Mouse (Mus musculus) embryonic fibroblast, embryonic 13.5 days (primary cell): ENCODE measurements around the gene Taok1. TPM values are rescaled to one million over a fixed set of nuclear protein-coding genes. Genes with fewer than 3 reads are reported as not detected.

Source experiments
- H3K27ac ChIP-seq: 2 replicates; pipeline ENCODE4 v1.5.1; 2012; ENCODE audit warnings: low read length, control low read depth, inconsistent platforms; ENCODE audit not compliant: insufficient read depth
- H3K4me1 ChIP-seq: 2 replicates; pipeline ENCODE4 v1.6.1; 2011; ENCODE audit warnings: low read length; ENCODE audit not compliant: control insufficient read depth, insufficient read depth
- H3K4me3 ChIP-seq: 2 replicates; pipeline ENCODE4 v1.5.1; 2011; ENCODE audit warnings: mild to moderate bottlenecking, control low read depth, low read length; ENCODE audit not compliant: insufficient read depth
- CTCF ChIP-seq: IDR thresholded peaks from 2 replicates; pipeline ENCODE4 v1.5.1; 2011; ENCODE audit warnings: mild to moderate bottlenecking, control low read depth, low read length, moderate library complexity, borderline replicate concordance; ENCODE audit not compliant: insufficient read depth
- POLR2A ChIP-seq: IDR thresholded peaks from 2 replicates; pipeline ENCODE4 v1.6.1; 2011; ENCODE audit warnings: low read depth, mild to moderate bottlenecking, control low read depth, low read length, moderate library complexity
- polyA plus RNA-seq: library from polyadenylated mRNA; stranded (reverse); fragments of >200 nt; gene quantifications from 2 replicates; pipeline ENCODE4 v1.2.4, GENCODE M21; 2011; ENCODE audit warnings: low read depth; ENCODE audit not compliant: missing spikeins, insufficient read length

Taok1 gene
- polyA plus RNA-seq, 1 experiment, result 62.1 TPM

GRCm38 (mm10) chr11:77501392-77501791, 106.2 kb downstream of the Taok1 start:
- Histone ChIP-seq H3K4me3 (no peak overlapping the region), H3K27ac (no peak overlapping the region), H3K4me1 (peaks cover 15% of the 10 kb centered on the region; the same call in 1 of the 2 replicates)
- TF ChIP-seq POLR2A (no peak), CTCF (peak; percentile 86; the same call in 1 of the 2 replicates)

- TF ChIP-seq CTCF, result no peak
- no peak for TF ChIP-seq POLR2A
- Histone ChIP-seq H3K4me1 (peaks cover 16% of the 10 kb centered on the region; the same call in 1 of the 2 replicates), H3K27ac (no peak overlapping the region), H3K4me3 (no peak overlapping the region)
Observed at GRCm38 (mm10) chr11:77500361-77501325, 107.0 kb downstream of the Taok1 start.

- H3K4me1 ChIP-seq, result peaks cover 27% of the 10 kb centered on the region
- H3K4me3 ChIP-seq, result no peak overlapping the region
- no peak for TF ChIP-seq CTCF
- no peak for TF ChIP-seq POLR2A
- no peak overlapping the region for H3K27ac ChIP-seq
Observed at GRCm38 (mm10) chr11:77499354-77499753, 108.3 kb downstream of the Taok1 start.

DNA sequence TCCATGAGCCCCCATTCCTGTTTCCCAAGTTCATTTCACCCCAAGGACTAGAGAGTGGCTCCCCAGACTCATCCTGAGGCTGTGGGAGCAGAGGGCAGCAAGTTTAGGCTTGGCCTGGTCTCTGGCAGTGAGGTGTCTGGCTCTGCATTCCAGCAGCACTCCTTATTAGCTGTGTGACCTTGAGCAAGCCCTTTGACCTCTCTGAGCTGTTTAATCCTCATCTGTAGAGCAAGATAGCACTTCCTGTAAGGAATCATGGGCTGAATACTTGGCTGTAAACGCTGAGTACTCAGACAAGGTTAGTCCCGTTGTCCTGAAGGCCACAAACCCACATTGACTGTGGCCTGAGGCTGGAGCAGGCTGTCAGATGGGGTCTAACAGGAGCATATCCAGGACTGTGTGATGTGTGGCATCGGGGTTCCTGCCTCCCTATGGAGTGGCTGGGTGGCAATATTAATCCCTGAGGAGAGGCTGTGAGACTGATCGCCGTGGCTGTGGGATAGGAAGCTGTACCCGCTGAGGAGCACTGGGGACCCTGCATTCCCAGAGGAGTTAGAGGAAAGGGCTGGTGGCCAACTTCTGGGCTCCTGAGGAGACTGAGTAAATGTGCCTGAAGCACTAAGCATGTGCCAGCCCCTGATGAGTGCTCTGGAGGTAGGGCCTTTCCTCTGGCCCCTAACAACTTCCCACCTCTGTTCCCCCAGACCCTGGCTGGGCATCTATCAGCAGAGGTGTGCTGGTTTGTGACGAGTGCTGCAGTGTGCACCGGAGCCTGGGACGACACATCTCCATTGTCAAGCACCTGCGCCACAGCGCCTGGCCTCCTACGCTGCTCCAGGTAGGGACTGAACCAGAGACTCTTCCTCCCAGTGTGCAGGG, 109.1 kb downstream of the Taok1 start:
- Histone ChIP-seq H3K27ac (no peak overlapping the region), H3K4me1 (peaks cover 27% of the 10 kb centered on the region), H3K4me3 (no peak overlapping the region)
- TF ChIP-seq CTCF (no peak), POLR2A (no peak)

DNA sequence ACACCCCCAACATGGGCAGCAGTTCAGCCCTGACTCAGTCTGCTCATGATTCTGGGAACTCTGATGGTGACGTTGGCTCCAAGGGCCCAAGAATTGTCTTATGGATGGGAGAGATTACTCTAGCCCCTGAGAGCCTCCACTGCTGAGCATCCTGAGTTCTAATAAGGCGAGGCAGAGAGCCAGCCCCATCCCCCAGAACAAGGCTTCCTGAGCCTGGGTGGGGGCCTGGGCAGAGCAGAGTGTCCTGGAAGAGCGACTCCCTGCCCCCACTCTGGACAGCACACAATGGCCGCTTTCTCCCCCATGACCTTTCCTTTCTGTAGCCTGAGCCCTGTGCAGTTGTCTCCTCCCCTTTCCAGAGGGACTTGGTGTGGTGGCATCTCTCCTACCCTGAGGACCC, 109.8 kb downstream of the Taok1 start:
- H3K4me3 ChIP-seq, result no peak overlapping the region
- TF ChIP-seq POLR2A (no peak), CTCF (no peak)
- peaks cover 25% of the 10 kb centered on the region for H3K4me1 ChIP-seq
- H3K27ac ChIP-seq, result no peak overlapping the region

DNA sequence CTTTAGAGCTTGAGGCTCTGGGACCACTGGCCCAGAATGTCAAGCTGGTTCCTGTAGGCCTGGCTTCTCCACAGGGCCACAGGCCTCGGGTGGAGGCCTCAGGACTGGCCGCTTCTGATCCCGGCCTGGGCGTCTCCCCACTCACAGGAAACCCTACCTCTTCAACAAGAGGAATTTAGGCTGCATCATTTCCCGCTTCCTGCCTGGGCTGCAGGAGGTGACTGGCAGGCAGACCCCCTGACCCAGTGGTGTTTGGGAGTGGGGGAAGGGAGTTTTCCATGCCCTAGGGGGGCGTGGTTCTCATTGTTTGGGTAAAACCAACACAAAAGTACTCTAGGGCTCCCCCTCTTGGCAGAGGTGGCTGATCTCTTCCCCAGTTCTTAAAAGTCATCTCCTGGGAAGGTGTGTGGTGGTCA, 110.3 kb downstream of the Taok1 start:
- no peak overlapping the region for H3K27ac ChIP-seq
- TF ChIP-seq CTCF, result no peak
- TF ChIP-seq POLR2A, result no peak
- H3K4me3 ChIP-seq, result no peak overlapping the region
- H3K4me1 ChIP-seq, result peaks cover 25% of the 10 kb centered on the region

GRCm38 (mm10) chr11:77495507-77495906, 112.1 kb downstream of the Taok1 start:
- Histone ChIP-seq H3K4me1 (peaks cover 26% of the 10 kb centered on the region), H3K4me3 (no peak overlapping the region), H3K27ac (no peak overlapping the region)
- TF ChIP-seq CTCF, result no peak
- no peak for TF ChIP-seq POLR2A

DNA sequence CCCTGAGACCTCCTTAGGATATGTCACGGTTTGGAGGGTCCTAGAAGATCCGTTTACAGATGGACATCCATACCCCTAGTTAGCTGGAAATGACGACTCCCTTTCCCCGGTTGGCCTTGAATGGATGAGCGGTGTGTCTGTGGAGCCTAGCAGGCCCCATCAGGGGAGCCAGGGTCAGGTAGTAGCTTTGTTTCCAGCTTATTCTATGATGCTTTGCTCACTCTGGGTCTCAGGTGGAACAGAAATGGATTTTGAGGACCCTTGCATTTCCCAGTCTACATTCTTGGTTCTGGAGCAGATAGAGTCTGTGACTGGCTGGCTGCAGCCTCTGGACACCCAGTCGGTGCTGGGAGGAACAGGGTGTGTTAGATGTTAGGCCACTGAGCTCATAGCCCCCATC, 112.8 kb downstream of the Taok1 start:
- H3K27ac ChIP-seq, result no peak overlapping the region
- TF ChIP-seq CTCF, result no peak
- TF ChIP-seq POLR2A, result no peak
- H3K4me1 ChIP-seq, result peaks cover 31% of the 10 kb centered on the region
- peak overlapping the region; percentile 77 for H3K4me3 ChIP-seq

GRCm38 (mm10) chr11:77494344-77494676, 113.3 kb downstream of the Taok1 start:
- H3K4me1 ChIP-seq, result peaks cover 31% of the 10 kb centered on the region
- TF ChIP-seq CTCF (no peak), POLR2A (no peak)
- peak overlapping the region; percentile 77 for H3K4me3 ChIP-seq
- no peak overlapping the region for H3K27ac ChIP-seq
